Comparison of ENCODE assay signal across 9 mouse cellular contexts in genomic region chr9:98425351-98425880, GRCm38 (mm10). TPM values are rescaled to one million over a fixed set of nuclear protein-coding genes. Genes with fewer than 3 reads are reported as not detected.
DNase-seq lines count a peak whose midpoint lies in the region; ATAC-seq lines count a peak whose summit lies in the region.
"Had no signal": no experiment of that assay in that cellular context is flagged by ENCODE, and none has a peak within 500 bp of the region (broad histone marks: within the 10 kb centered on the region; RNA-seq: fewer than 3 reads in every experiment).

No protein-coding gene starts in this region.

- H3K27me3 ChIP-seq in heart, embryonic 13.5 days (replicated peaks) = peaks cover 21% of the 10 kb centered on the region
- H3K27me3 ChIP-seq in hindbrain, embryonic 16.5 days (replicated peaks; ENCODE audit: control insufficient read depth, insufficient read depth, low read length) = no peaks in the 10 kb centered on the region; the same call in 1 of the 2 replicates
- peaks cover 8% of the 10 kb centered on the region for H3K27me3 ChIP-seq in midbrain, embryonic 15.5 days (replicated peaks)

- WGBS in heart, embryonic 13.5 days = 5% methylated on average over 19 of the region's 19 CpGs
- WGBS in hindbrain, embryonic 16.5 days = 9% methylated on average over 19 of the region's 19 CpGs
- WGBS in midbrain, embryonic 15.5 days = 15% methylated on average over 19 of the region's 19 CpGs

- peaks cover 6% of the 10 kb centered on the region; the same call in 1 of the 2 replicates for H3K36me3 ChIP-seq in heart, embryonic 13.5 days
- H3K36me3 ChIP-seq in hindbrain, embryonic 16.5 days (ENCODE audit: control insufficient read depth, insufficient read depth, low read length) = no peaks in the 10 kb centered on the region
- H3K36me3 ChIP-seq in midbrain, embryonic 15.5 days (replicated peaks) = no peaks in the 10 kb centered on the region

- intact Hi-C loops in left cerebral cortex, postnatal 4 days (cut with DNase I) = no loop called here

- peak overlapping the region; percentile 86 for H3K9ac ChIP-seq in heart, embryonic 13.5 days
- H3K9ac ChIP-seq in hindbrain, embryonic 16.5 days (ENCODE audit: low read depth, low read length) = no peak overlapping the region
- H3K9ac ChIP-seq in midbrain, embryonic 15.5 days = no peak overlapping the region

- H3K9me3 ChIP-seq in heart, embryonic 13.5 days = no peaks in the 10 kb centered on the region
- no peaks in the 10 kb centered on the region for H3K9me3 ChIP-seq in hindbrain, embryonic 16.5 days (ENCODE audit: control insufficient read depth, low read length)
- no peaks in the 10 kb centered on the region for H3K9me3 ChIP-seq in midbrain, embryonic 15.5 days

- peaks cover 53% of the 10 kb centered on the region for H3K4me1 ChIP-seq in heart, embryonic 13.5 days
- H3K4me1 ChIP-seq in hindbrain, embryonic 16.5 days (ENCODE audit: control insufficient read depth, insufficient read depth, low read depth, low read length) = peaks cover 11% of the 10 kb centered on the region
- H3K4me1 ChIP-seq in midbrain, embryonic 15.5 days = peaks cover 15% of the 10 kb centered on the region

- H3K4me3 ChIP-seq in heart, embryonic 13.5 days = peak overlapping the region; percentile 68
- peak overlapping the region; percentile 54 for H3K4me3 ChIP-seq in hindbrain, embryonic 16.5 days (ENCODE audit: low read length)
- H3K4me3 ChIP-seq in midbrain, embryonic 15.5 days = peak overlapping the region; percentile 48

- H3K27ac ChIP-seq in heart, embryonic 13.5 days (replicated peaks) = peak overlapping the region; percentile 81
- H3K27ac ChIP-seq in hindbrain, embryonic 16.5 days (ENCODE audit: low read depth, low read length) = no peak overlapping the region
- no peak overlapping the region for H3K27ac ChIP-seq in midbrain, embryonic 15.5 days

- no peak for ATAC-seq in heart, embryonic 13.5 days (ENCODE audit: extremely low read depth, insufficient number of reproducible peaks, low FRiP score, low TSS enrichment)
- no peak for ATAC-seq in hindbrain, embryonic 16.5 days
- ATAC-seq in midbrain, embryonic 15.5 days (replicated peaks) = no peak

- DNase-seq in heart, adult 9 months (ENCODE audit: low spot score in 2 of 2) = no peak
- peak; percentile 33 for DNase-seq in ZHBTc4 (ENCODE audit: low read depth, low spot score)
- DNase-seq in left cerebral cortex, postnatal 4 days = no peak
- no peak for DNase-seq in adrenal gland, adult 18-20 months (ENCODE audit: low spot score in 2 of 2)
- DNase-seq in gastrocnemius, postnatal 4 days (ENCODE audit: low spot score in 2 of 2) = no peak
- DNase-seq: cerebellum, postnatal 36 days had no signal

- H3K4me2 ChIP-seq in heart, embryonic 13.5 days = peak overlapping the region; percentile 80
- peak overlapping the region; percentile 82 for H3K4me2 ChIP-seq in hindbrain, embryonic 16.5 days (ENCODE audit: low read length)
- peak overlapping the region; percentile 83 for H3K4me2 ChIP-seq in midbrain, embryonic 15.5 days

RNA-seq across cellular contexts. Expression of gene Rbp1, which starts 2.7 kb away (rescaled TPM):
- 70.9 and 71.2 TPM in 2 replicates for polyA plus RNA-seq in heart, embryonic 13.5 days (2015; fragmentation: Nextera tagmentation; extraction: Ambion mirVana)
- 38.1 and 44.8 TPM in 2 replicates for polyA plus RNA-seq in hindbrain, embryonic 16.5 days (2015; fragmentation: Nextera tagmentation; extraction: Ambion mirVana)
- 25.5 and 30.7 TPM in 2 replicates for polyA plus RNA-seq in midbrain, embryonic 15.5 days (2015; fragmentation: Nextera tagmentation; extraction: Ambion mirVana)
- total RNA-seq in left cerebral cortex, postnatal 4 days (2021) = 1 to 10 TPM; 9.1 to 9.6 TPM
- total RNA-seq in adrenal gland, adult 18-20 months (2021) = 1 to 10 TPM; 5.4 to 6.3 TPM
- total RNA-seq in gastrocnemius, postnatal 4 days (2021) = 10 to 100 TPM; 11.8 to 13.7 TPM
